Mouse (Mus musculus): ENCODE measurements at regions not wholly inside any gene's neighbourhood (a gene's known extent, or its start where the extent isn't known, plus 50 kb on each side); places are given as distances from the start of the nearest gene placed in this dataset.

GRCm38 (mm10) chr2:48398504-48398903, 415.4 kb upstream of the Acvr2a start:
- TF ChIP-seq POLR2A (IDR thresholded peaks at IDR 0.05; ENCODE audit: insufficient read length, low read depth) (no peak), MAX (IDR thresholded peaks at IDR 0.05; ENCODE audit: low read depth) (no peak), MYOG (IDR thresholded peaks at IDR 0.05; ENCODE audit: control insufficient read depth in 1 of 3, insufficient read depth in 1 of 3, insufficient read length in 2 of 3, low read depth in 2 of 3) (no peak), TCF3 (IDR thresholded peaks at IDR 0.05; ENCODE audit: insufficient read length, low read depth) (no peak), E2F4 (IDR thresholded peaks at IDR 0.05; ENCODE audit: insufficient read depth) (no peak)

Measured in myocyte (in vitro differentiated cells).